Mouse (Mus musculus) spleen, adult 2 months (tissue): ENCODE data around the gene Tnfrsf25.

ENCODE experiments used
- CTCF ChIP-seq: fragments of 200-500 bp; IDR thresholded peaks from 2 replicates; pipeline ENCODE4 v1.5.1; 2011; ENCODE audit warnings: mild to moderate bottlenecking, inconsistent platforms; ENCODE audit not compliant: insufficient read depth, insufficient read length, insufficient replicate concordance; ENCODE audit errors: extremely low read depth
- POLR2A ChIP-seq: fragments of 200-500 bp; IDR thresholded peaks from 2 replicates; pipeline ENCODE4 v1.6.1; 2011; ENCODE audit warnings: low read depth, low read length, inconsistent platforms

DNA sequence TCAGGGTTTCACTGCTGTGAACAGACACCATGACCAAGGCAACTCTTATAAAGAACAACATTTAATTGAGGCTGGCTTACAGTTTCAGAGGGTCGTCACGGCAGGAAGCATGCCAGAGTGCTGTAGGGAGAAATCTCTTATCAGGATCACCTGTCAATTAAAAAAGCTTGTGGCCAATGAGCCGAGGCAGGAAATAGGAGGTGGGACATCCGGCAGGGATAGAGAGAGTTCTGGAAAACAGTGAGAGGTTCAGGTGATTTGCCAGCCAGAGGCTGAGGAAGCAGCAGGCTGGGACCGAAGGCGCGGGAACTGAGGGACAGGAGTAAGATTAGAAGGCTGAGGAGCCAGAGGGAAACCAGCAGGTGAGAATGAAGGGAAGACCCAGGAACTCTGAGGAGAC lies 53.4 kb downstream of the Tnfrsf25 start:
- TF ChIP-seq CTCF, result no peak
- no peak for TF ChIP-seq POLR2A
